Mouse (Mus musculus): Measurements from ENCODE around the gene Map2.

DNA sequence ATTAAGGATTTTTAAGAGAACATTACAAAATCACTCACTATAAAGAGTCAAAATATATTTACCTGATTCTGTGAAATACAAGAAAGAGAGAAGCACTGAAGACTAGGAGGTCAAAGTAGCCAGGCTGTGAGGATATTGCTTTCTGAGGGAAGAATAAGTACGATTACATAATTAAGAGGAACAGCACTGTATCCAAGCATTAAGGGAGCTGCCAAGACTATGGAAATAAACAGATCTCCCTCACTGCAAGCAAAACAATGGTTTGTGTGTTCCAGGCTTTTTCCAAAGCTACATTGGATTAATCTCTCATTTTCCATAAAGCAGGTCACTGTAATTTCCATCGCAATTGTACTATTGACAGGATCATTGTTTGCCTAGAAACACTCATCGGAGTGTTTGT lies 307.7 kb downstream of the Map2 start:
- TF ChIP-seq POLR2A (IDR thresholded peaks at IDR 0.05; ENCODE audit: low read depth, low read length) (no peak), CTCF (IDR thresholded peaks at IDR 0.05; ENCODE audit: extremely low read depth, insufficient read depth, insufficient read length, insufficient replicate concordance) (no peak)
